Mouse (Mus musculus): ENCODE results near the gene Gm11172.
"Not testable (repeated sequence)": the region's sequence is repeated elsewhere in the genome, so short reads cannot be mapped to it uniquely, and the experiment has no call there.

Gm11172 gene

GRCm38 (mm10) chr16:10834911-10835587 lies 22.3 kb downstream of the Gm11172 start, which contains the start of gene Rmi2:
Gene Rmi2 (plus strand): TSS chr16:10835059.
- peak; percentile 99 for DNase-seq

DNA sequence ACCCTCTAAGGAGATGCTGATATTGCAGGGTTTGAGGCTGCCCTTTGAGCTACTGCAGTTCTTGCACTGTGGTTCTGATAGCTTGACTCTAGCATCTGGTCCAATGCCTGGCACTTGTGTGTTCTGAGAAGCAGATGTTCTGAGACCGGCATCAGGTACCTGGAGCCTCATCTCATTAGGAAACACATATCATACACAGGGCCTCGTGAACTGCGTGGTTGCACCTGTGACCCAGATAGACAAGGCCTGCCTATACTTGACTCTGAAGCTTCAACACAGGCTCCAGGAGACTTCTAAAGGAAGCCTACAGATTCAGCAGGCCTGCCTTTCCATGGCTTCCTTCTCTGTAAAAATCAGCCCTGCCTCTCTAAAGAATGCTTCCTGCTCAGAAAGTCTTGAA lies 23.7 kb downstream of the Gm11172 start:
- DNase-seq, result no peak

DNA sequence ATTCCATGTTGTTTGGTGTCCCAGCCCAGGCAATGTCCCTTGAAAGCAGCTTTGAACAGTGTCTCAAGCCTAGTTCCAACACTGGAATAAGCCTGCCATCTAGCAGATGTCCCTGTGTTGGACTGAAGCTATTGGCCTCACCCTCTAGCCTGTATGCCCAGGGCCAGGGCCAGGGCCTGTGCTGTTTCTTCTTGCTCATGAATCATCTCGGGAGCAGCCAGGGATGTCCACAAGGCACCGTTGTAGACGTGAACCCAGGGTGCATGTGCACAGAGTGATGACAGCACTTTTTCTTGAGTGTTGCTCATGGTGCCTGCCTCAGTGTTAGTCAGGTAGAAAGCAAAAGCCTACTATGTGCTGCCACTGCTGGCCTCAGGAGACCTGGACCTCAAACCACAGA lies 24.5 kb downstream of the Gm11172 start:
- no peak for DNase-seq

DNA sequence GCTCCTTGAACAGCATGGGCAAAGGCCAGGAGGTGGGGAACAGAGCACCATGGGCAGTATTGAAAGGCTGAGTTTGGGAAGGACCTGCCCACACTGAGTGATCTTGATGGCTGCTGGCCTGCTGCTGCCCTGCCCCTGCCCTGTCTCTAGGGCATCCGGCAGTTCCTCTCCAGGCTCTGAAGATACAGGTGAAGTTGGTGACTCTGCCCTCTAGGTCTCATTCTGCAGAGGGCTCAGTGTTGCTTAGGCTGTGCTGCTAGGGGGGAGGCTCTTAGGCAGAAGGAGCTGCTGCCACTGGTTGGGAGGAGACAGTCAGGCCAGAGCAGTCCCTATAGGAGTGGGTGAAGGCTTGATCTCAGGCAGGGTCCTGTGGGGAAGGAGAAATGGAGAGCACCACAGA lies 25.2 kb downstream of the Gm11172 start:
- DNase-seq, result no peak

- DNase-seq, result no peak
These were observed 26.0 kb downstream of the Gm11172 start for GRCm38 (mm10) chr16:10838487-10839245.

DNA sequence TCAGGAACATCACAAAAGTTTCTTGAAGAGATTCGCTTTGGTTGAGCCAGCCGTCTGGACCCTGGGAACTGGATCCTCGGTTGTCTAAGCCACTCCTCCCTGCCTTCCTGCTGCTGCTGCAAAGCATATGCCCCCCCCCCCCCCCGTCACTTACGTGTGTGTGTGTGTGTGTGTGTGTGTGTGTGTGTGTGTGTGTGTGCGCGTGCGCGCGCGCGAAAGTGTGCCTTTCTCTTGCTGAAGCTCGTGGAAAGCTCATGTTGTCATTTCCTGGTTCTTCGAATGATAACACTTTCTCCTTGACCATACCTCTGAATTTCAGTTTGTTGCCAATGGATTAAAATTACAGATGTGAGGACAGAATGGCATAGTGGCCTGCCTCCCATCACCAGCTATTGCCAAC lies 27.3 kb downstream of the Gm11172 start:
- no peak for DNase-seq

GRCm38 (mm10) chr16:10842282-10842855 lies 29.7 kb downstream of the Gm11172 start:
- no peak for DNase-seq

DNA sequence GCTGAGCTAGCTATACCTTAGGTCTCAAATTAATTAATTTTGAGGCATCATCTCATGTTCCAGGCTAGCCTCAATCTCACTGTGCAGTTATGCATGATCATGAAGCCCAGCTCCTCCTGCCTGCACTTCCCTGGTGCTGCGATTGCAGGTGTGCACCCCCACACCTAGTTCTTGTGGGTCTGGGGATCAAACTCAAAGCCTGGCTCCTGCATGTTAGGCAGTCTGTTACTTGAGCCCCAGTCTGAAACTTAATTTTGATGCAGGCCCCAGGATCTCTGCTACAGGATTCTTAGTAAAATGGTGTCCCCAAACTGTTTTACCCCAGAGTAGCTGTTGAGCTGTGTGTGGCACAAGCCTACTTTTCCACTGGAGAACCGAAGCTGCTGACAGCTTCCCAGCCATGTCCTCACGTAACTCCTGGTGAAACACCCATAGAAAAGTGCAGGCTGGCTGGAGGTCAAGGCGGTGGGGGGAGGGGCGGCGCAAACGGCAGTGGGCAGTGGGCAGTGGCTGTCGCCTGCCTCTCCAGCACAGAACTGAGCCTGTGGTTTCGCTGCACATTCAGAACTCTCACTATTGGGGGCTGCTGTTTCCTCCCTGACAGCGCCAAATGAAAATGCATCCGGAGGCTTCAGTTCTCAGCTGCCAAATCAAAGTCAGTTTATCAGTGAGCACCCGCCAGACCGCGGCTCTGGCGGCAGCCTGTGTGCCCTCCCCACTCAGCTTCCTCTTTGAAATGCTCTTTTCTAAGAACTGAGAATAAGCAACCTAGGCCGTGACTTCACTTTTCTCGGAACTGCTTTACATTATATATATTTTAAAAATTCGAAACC lies 31.0 kb downstream of the Gm11172 start:
- DNase-seq, result peak; percentile 96

DNA sequence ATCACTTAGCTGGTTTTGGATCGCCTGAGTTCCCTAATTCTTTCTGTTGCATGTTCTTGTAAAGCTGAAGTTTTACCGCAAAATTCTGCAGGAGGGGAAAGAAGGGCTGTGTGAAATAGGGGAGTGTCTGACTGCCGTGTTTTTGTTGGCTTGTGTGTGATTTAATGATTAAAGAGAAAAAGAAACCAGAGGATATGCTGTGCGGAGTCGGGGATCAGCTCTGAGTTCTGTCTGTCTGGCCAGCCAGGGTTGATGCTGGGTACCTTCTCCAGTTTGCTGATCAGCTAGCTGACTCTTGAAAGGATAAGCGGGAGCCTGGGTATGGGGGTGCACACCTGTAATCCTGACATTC lies 31.6 kb downstream of the Gm11172 start:
- no peak for DNase-seq

- DNase-seq, result no peak
These were observed 33.2 kb downstream of the Gm11172 start for GRCm38 (mm10) chr16:10845952-10846351.

DNA sequence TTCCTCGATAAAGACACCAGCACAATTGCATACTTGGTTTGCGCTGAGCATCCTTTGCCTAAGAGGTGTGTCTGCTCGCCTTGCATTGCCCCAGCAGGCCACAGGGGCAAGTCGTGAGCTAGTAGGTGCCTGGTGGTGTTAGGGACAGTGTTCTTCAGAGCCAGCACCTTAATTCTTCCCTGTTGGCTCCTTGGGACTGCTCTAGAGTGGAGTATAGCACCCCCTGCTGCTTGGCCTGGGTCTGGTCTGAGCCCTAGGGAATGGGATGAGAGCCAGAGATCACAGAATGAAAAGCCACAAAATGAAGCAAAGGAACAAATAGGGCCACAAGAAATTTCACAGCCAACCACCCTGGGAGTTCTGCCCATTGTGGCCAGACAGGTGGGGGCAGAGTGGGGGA lies 33.8 kb downstream of the Gm11172 start:
- peak; percentile 96 for DNase-seq

DNA sequence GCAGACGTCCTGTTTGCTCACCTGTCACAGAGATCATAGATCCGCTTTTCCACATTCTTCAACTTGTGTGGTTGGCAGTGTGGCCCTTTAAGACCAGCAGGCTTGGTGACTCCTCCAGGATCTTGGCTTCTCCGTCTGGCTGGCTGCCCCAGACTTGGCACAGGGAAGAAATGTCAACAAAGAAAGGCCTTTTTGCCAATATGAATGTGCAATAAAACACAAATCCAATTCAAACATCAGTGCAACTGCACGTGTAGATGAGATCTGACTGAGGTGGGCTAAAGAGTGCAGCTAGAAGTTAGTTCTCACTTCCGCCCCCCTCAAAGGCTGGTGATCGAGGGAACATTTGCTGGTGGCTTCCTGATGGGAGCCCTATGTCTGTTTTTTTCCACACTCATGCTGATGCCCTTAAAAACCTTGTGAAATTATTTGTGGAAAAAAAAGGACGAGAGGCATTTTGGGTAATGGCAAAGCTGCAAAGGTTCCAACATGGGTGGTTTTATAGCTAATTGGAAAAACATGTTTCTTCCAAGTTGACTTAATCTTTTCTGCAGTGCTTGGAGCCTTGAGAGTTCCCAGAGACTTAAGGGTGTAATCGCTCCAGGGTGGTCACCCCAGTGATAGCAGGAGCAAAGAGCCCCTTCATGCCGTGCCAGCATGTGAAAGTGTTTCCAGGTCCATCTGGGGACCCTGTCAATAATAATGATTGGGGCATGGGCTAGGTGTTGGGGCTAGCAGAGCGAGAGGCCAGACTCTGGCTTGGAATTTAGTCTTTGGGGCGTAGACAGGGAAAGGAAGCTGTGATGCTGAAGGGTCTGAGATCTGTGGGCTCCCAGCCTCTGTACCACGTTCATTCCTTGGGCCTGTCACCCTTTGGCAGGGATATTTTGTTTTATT lies 37.5 kb downstream of the Gm11172 start:
- peak; percentile 97 for DNase-seq

GRCm38 (mm10) chr16:10850905-10851304 lies 38.2 kb downstream of the Gm11172 start:
- peak; percentile 95 for DNase-seq

GRCm38 (mm10) chr16:10852216-10852615 lies 39.5 kb downstream of the Gm11172 start:
- DNase-seq, result not testable (repeated sequence)

- DNase-seq, result no peak
These were observed 47.1 kb downstream of the Gm11172 start for GRCm38 (mm10) chr16:10859726-10860245.

DNA sequence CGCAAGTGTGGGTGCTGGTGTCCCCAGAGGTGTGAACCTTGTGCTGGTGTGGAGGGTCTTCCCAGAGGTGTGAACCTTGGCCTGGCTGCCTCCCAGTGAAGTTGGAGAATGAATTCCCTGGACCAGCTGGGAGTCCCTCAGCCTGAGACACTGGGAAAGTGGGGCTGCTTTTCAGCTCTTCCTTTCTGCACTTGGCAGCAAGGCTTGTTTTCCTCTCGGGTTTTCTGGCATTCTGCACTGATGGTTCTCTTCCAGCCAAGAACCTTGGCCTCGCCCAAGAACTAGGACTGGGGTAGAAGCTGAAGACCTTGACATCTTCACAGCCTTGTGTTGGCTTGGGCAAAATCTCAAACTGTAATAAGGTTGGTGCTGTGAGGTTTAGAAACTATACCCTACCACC lies 48.7 kb downstream of the Gm11172 start:
- DNase-seq, result peak; percentile 96
